Mouse (Mus musculus) erythroblast, embryonic 14.5 days (primary cell): ENCODE measurements around the gene Rnf150. TPM values are rescaled to one million over a fixed set of nuclear protein-coding genes. Genes with fewer than 3 reads are reported as not detected.

Source experiments
- H3K27me3 ChIP-seq: 2 replicates; pipeline ENCODE4 v1.6.1; 2012; ENCODE audit warnings: inconsistent platforms; ENCODE audit not compliant: control insufficient read depth
- H3K36me3 ChIP-seq: 2 replicates; pipeline ENCODE4 v1.6.1; 2012; ENCODE audit warnings: mild to moderate bottlenecking, inconsistent platforms; ENCODE audit not compliant: control insufficient read depth
- H3K4me1 ChIP-seq: 2 replicates; pipeline ENCODE4 v1.6.1; 2012; ENCODE audit warnings: inconsistent platforms; ENCODE audit not compliant: control insufficient read depth
- H3K4me3 ChIP-seq: replicated peaks from 2 replicates; pipeline ENCODE3; 2012; ENCODE audit warnings: moderate library complexity, mild to moderate bottlenecking, inconsistent platforms
- H3K9me3 ChIP-seq: 2 replicates; pipeline ENCODE4 v1.6.1; 2012; ENCODE audit warnings: low read length, inconsistent platforms, mixed read lengths; ENCODE audit not compliant: control insufficient read depth
- GATA1 ChIP-seq: IDR thresholded peaks from 2 replicates; pipeline ENCODE4 v1.6.1; 2012; ENCODE audit warnings: low read length, inconsistent platforms, mixed read lengths
- TAL1 ChIP-seq: IDR thresholded peaks from 3 replicates; pipeline ENCODE4 v1.6.1; 2012; ENCODE audit warnings: low read length, inconsistent platforms, mixed read lengths
- polyA plus RNA-seq: library from polyadenylated mRNA; stranded (reverse); fragments of >175 nt; gene quantifications from 2 replicates; pipeline ENCODE4 v1.2.3, GENCODE M21; 2012

Gene Rnf150
- polyA plus RNA-seq, 1 experiment, result not detected

DNA sequence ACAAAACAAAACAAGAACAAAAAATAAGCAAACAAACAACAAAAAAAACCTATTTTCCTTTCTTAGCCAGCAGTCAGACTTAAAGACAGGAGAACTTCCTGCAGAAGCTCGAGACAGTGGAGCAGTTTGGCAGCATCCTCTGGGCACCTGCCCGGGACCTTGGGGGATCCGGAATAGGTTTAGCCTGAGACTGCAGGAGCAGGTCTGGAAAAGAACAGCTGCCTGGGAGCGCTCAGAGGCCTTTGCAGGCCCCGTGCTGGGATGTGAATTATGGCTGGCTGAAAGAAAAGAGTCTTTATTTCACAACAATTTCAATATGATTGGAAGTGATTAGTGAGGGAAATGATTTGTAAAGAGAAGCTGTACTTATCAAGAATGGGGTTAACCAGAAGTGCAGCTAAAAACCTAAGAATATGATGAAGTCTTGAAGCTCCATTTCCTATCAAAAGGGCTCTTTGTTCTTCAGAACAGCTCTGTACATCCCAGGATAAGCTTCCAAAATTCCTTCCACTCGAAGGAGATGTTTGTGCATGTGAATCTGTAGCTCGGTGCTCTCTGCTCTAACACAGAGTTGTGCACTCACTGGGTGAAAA, 92.1 kb downstream of the Rnf150 start:
- Histone ChIP-seq H3K4me1 (no peaks in the 10 kb centered on the region), H3K4me3 (no peak overlapping the region), H3K36me3 (no peaks in the 10 kb centered on the region), H3K9me3 (no peaks in the 10 kb centered on the region), H3K27me3 (no peaks in the 10 kb centered on the region)
- TF ChIP-seq TAL1 (no peak), GATA1 (no peak)

DNA sequence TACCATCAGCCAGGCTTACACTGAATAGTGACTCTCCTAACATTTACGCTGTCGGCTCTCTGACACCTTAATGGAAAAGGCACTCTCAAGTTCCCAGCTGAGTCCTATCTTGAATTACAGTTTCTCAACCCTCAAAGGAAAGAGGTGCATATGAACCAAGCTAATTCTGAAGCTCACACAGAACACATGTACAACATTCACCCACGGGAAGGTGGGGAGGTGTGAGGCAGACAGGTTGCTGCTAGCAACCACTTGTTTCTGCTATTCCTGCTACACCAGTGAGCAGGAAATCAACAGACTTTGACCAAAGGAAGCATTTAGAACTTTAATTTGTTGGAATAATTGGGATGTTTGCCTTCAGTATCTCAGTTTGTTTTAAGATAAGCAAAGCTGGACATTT, 96.3 kb downstream of the Rnf150 start:
- Histone ChIP-seq H3K36me3 (no peaks in the 10 kb centered on the region), H3K9me3 (no peaks in the 10 kb centered on the region), H3K27me3 (no peaks in the 10 kb centered on the region), H3K4me3 (no peak overlapping the region), H3K4me1 (no peaks in the 10 kb centered on the region)
- no peak for TF ChIP-seq GATA1
- no peak for TF ChIP-seq TAL1

GRCm38 (mm10) chr8:82959980-82960610, 96.9 kb downstream of the Rnf150 start:
- no peak overlapping the region for H3K4me3 ChIP-seq
- no peaks in the 10 kb centered on the region for H3K4me1 ChIP-seq
- no peaks in the 10 kb centered on the region for H3K36me3 ChIP-seq
- no peaks in the 10 kb centered on the region for H3K27me3 ChIP-seq
- TF ChIP-seq GATA1 (no peak), TAL1 (no peak)
- H3K9me3 ChIP-seq, result no peaks in the 10 kb centered on the region

- no peak for TF ChIP-seq TAL1
- TF ChIP-seq GATA1, result no peak
- Histone ChIP-seq H3K4me3 (no peak overlapping the region), H3K9me3 (no peaks in the 10 kb centered on the region), H3K4me1 (no peaks in the 10 kb centered on the region), H3K36me3 (no peaks in the 10 kb centered on the region), H3K27me3 (no peaks in the 10 kb centered on the region)
These were observed 101.4 kb downstream of the Rnf150 start for GRCm38 (mm10) chr8:82964537-82964936.

DNA sequence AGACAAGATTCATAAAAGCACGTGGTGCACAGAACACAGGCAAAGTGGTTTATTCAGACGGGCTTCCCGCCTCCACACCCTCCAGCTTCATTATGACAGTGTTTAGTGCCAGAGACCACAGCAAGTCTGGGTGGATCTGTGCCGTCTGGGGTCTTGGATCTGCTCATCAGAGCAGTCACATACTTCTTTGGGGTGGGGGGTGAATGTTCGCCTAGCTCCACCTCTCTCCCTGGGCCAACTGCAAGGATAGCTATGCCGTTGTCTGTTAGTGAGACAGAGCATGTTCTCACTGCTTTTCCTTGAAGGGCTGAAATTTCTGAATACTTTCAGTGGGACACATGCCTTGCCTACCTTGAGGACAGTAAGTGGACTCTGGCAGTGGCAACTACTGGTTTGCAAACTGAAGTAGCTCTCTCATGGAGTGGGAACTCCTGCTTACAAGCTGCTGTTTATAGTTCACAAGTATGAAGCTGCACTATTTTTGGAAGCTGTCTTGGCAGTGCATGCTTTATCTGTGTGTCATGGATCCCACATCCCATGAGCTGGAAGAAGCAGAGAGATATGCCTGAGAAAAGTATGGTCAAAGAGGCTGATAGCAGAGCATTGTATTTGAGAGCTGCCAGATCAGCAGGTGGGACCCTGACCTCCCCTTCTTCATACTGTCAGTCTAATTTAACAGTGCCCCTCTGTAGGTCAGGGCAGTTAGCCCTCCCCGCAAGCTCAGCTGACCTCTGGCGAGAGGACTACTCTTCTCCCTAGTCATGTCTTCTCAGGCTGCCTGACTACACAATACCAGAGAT, 104.9 kb downstream of the Rnf150 start:
- TF ChIP-seq TAL1 (no peak), GATA1 (no peak)
- no peaks in the 10 kb centered on the region for H3K4me1 ChIP-seq
- H3K4me3 ChIP-seq, result no peak overlapping the region

DNA sequence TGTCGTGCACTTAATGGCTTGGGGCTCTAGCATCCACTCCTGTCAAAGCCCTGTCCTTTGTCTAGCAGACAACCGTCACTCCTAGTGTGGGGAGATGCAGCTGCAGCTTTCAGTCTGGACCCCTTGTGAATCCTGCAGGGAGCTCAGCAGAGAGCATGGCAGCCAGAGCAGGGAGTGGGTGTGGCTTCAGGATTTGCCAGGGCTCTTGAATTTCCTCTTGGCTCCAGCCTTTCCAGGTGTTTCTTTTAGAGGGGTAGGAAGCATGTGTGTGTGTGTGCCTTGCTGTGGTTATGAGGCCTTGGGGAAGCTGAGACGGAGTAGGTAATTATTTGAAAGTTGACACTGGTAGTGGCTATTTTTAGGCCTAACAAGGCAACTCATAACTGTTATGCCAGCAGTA, 106.8 kb downstream of the Rnf150 start:
- TF ChIP-seq GATA1 (no peak), TAL1 (no peak)
- Histone ChIP-seq H3K4me3 (no peak overlapping the region), H3K36me3 (no peaks in the 10 kb centered on the region), H3K4me1 (no peaks in the 10 kb centered on the region), H3K9me3 (no peaks in the 10 kb centered on the region), H3K27me3 (no peaks in the 10 kb centered on the region)

More for the DNA sequence above, 104.9 kb downstream of the Rnf150 start:
- Histone ChIP-seq H3K36me3 (no peaks in the 10 kb centered on the region), H3K27me3 (no peaks in the 10 kb centered on the region), H3K9me3 (no peaks in the 10 kb centered on the region)

GRCm38 (mm10) chr8:82972812-82973211, 109.7 kb downstream of the Rnf150 start:
- H3K36me3 ChIP-seq, result no peaks in the 10 kb centered on the region
- TF ChIP-seq TAL1 (no peak), GATA1 (no peak)

DNA sequence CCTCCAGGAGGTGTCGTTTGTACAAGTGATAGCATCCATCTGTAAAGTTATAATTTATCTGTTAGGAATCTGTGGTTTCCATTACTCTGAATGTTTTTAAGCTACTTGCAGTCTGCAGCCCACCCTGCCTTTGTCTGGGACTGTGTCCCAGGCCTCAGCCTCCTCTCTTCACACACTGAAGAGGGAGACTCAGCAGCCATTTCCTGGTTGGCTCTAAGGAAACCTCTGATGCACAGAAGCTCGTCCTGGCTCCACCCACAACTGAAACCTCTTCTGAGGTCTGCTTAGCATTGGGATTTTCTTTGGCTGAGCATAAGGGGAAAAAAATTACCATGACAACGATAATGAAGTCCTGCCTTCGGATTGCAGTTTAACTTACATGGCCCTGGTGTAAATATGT, 110.2 kb downstream of the Rnf150 start:
- TF ChIP-seq TAL1 (no peak), GATA1 (no peak)
- Histone ChIP-seq H3K36me3 (no peaks in the 10 kb centered on the region), H3K9me3 (peaks cover 3% of the 10 kb centered on the region; the same call in 1 of the 2 replicates), H3K27me3 (no peaks in the 10 kb centered on the region), H3K4me1 (no peaks in the 10 kb centered on the region), H3K4me3 (no peak overlapping the region)

More at GRCm38 (mm10) chr8:82972812-82973211, 109.7 kb downstream of the Rnf150 start:
- no peaks in the 10 kb centered on the region for H3K4me1 ChIP-seq
- H3K4me3 ChIP-seq, result no peak overlapping the region
- H3K27me3 ChIP-seq, result no peaks in the 10 kb centered on the region
- H3K9me3 ChIP-seq, result peaks cover 3% of the 10 kb centered on the region; the same call in 1 of the 2 replicates

DNA sequence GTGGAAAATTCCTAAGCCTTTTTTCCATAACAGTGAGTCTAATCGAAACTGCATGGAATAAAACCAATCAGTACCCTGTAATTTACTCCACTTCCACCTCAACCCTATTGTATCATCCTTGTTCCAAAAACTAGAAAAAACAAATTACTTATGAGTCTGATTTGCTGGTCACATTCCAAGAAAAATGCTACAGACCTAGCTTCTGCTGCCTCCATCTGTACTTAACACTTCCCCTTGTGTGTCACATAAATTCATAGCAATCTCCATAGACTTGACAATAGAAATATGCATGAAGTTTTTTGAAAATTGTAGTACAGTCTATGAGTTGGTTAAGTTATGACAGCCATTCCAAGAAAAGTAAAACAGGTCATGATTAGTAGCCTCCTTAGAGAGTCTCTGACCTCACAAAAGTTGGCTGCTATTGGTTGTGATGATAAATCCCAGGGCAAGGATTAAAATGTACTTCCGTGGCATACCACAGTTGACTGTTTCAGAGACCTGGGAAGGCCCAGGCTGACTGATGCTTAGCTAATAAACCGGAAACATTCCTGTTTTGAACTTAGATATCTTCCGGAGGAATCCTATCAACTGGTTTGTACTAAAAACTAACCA, 118.2 kb downstream of the Rnf150 start:
- Histone ChIP-seq H3K4me1 (no peaks in the 10 kb centered on the region), H3K4me3 (no peak overlapping the region), H3K9me3 (no peaks in the 10 kb centered on the region), H3K36me3 (no peaks in the 10 kb centered on the region), H3K27me3 (no peaks in the 10 kb centered on the region)
- no peak for TF ChIP-seq TAL1
- TF ChIP-seq GATA1, result no peak
